Mouse (Mus musculus) adipocyte (in vitro differentiated cells): ENCODE data around the gene Spag6l.
A peak's percentile ranks its signal among the peaks of the same experiment; 100 is the strongest.
"Not testable (repeated sequence)": the region's sequence is repeated elsewhere in the genome, so short reads cannot be mapped to it uniquely, and the experiment has no call there.

Experiments
- DNase-seq: peaks from one replicate; pipeline ENCODE4 v3.0.0-alpha.2; 2016; ENCODE audit warnings: low spot score

Spag6l gene

GRCm38 (mm10) chr16:16828757-16829615 lies at the start of gene Spag6l:
Gene Spag6l (minus strand): TSS chr16:16829456.
- no peak for DNase-seq

DNA sequence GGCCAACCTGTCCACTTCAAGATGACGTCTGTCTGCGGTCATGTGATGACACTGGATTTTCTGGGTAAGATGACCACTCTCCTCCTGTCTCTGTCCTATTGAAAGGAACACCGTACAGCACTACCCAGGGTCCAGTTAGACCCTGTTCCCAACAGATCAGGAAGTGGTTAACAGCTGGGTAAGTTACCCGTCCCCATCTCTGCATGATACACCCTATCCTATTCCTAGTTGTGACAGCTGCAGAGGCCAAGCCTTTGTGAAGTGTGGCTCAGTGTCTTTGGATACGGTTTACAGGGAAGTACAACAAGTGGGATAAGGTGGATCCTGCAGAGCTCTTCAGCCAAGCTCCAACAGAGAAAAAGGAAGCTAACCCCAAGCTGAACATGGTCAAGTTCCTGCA lies 49.8 kb upstream of the Spag6l start:
- no peak for DNase-seq

- peak; percentile 98 for DNase-seq
These were observed 41.5 kb upstream of the Spag6l start, which contains the start of the genes Top3b and Vpreb1 for GRCm38 (mm10) chr16:16870617-16871331. Gene Top3b (plus strand): TSS chr16:16870736. Gene Vpreb1 (minus strand): TSS chr16:16870843.

GRCm38 (mm10) chr16:16870241-16870616 lies 41.0 kb upstream of the Spag6l start:
- DNase-seq: no peak

DNA sequence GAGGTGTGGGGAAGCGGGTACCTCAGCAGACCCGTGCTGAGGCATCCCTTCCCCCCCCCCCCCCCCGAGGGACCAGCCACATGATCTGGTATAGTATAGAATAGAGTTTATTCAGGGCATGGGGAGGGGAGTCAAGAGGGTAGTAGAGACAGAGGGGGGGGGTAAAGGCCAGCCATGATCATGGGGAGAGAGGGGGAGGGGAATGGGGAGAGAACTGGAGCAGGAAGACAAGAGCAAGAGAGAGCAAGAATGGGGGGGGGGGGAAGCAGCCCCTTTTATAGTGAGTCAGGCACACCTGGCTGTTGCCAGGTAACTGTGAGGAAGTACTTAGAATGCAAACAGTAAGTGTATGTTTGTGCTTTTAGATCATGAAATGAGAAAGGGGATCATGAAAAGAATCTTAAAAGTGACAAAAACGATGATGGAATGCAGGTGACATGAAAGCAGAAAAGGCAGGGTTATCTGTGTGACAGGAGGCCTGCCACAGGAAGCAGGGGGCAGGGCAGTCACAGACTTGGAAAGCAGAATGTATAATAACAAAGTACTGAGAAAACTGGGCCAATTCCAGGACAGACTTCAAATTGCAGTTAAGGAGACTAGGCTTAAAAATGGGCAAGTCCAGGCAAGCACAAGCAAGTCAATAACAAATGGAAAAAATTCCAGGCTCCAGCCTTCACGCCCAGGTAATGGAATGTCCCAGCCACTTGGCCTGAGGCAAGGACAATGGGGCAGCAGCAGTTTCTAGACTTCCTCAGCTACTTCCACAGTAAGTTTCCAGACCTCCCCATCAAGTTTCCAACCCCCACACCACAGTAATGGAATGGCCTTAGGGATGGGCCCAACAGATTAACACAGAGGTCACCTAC lies 36.7 kb upstream of the Spag6l start:
- DNase-seq: peak; percentile 23

GRCm38 (mm10) chr16:16865217-16865616 lies 36.0 kb upstream of the Spag6l start:
- DNase-seq: no peak

- no peak for DNase-seq
These were observed 34.7 kb upstream of the Spag6l start, which contains the start of gene Igll1 for GRCm38 (mm10) chr16:16863978-16864377. Gene Igll1 (minus strand): TSS chr16:16863985.

- DNase-seq: no peak
These were observed 33.0 kb upstream of the Spag6l start for GRCm38 (mm10) chr16:16862288-16862687.

DNA sequence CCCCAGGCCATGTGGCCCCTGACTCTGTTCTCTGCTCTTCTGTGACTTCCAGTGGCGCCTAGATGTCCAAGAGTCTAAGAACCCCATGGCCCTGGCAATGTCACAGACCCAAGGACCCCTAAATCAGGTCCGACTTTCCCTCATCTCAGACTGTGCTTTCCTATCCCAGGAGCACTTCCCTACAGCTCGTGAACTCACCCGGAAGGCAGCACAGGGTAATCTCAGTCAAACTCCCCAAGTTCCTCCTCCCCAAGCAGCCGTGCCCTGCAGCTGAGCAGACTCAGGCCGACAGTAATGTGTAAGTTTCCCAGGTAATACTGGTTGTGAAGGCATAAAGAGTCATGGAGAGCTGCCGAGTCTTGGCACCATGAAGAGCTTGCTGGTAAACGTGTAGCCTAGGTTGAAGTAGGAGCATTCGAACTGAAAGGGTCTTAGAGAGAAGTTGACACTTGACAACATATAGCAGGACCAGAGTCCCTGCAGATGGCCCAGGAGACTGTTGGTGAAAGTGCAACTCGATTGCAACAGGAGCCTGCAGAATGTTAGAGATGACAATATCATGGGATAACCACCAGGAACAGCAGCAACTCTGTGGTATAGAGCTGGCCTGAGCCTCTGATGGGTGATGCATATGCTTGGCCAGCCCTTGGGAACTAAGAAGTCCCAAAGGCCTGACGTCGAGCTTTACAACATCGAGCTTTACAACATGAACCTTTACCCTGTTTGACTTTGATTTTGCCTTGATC lies 27.6 kb upstream of the Spag6l start:
- no peak for DNase-seq

GRCm38 (mm10) chr16:16856054-16856453 lies 26.8 kb upstream of the Spag6l start:
- not testable (repeated sequence) for DNase-seq

GRCm38 (mm10) chr16:16855541-16855940 lies 26.3 kb upstream of the Spag6l start:
- DNase-seq: no peak

- peak; percentile 74 for DNase-seq
These were observed 25.6 kb upstream of the Spag6l start for GRCm38 (mm10) chr16:16854836-16855235.

DNA sequence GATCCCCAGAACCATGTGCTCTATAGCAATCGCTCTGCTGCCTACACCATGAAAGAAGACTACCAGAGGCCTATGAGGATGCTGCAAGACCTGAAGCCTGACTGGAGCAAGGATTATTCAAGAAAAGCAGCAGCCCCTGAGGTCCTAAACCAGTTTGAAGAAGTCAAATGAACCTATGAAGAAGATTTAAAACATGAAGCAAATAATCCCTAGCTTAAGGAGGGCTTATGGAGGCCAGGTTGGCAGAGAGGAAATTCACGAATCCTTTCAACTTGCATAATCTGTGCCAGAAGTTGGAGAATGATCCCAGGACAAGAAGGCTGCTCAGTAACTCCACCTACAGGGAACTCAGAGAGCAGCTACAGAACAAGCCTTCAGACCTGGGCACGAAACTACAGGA lies 23.2 kb upstream of the Spag6l start:
- DNase-seq: no peak

GRCm38 (mm10) chr16:16849196-16849595 lies 19.9 kb upstream of the Spag6l start:
- no peak for DNase-seq

DNA sequence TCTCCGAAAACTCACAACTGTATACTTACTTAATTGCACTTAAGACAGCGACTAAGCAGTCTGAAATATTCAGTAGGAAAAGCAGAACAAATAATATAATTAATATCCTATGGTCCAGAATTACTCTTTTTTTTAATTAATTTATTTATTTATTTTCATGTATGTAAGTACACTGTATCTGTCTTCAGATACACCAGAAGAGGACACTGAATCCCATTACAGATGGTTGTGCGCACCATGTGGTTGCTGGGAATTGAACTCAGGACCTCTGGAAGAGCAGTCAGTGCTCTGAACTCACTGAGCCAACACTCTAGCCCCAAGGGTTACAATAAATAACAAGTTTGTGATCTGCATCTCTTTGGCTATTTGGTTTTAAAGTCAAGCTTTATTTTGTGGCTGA lies 415 bp upstream of the Spag6l start:
- no peak for DNase-seq

DNA sequence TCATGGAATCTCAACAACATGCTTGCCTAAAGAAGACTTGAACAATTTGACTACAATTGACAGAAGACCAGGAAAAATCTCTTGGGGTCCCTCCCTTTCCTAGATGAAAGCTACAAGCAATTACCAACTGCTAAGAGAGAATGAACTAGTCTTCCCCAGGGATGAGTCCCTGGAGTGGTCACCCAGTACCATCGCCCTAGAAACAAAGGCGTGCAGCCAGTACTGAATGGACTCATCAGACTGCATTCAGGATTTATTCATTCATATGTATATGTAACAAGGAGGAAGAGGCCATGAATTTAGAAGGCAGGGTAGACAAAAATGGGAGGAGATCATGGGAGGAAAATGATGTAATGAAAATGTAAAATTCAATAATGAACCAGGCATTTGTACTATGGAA lies 3.0 kb downstream of the Spag6l start:
- DNase-seq: no peak

GRCm38 (mm10) chr16:16825476-16825875 lies 3.8 kb downstream of the Spag6l start:
- DNase-seq: no peak

DNA sequence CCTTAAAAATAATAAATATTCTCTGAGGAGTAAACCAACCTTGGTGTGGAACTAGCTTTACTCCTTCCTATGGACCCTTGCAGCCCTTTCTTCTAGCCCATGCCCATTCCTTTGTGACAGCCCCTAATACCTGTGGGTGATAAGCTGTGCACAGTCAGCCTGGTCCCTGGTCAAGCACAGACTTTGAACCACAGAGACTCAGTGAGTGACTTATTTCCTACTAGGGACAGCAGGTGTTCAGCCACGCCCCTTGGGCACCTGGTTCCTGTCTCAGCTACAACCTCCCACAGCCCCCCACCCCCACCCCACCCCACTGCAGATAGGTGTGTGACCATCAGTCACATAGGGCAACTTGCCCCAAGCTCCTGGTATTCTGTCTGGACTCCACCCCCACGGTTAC lies 22.9 kb downstream of the Spag6l start:
- no peak for DNase-seq
